Mouse (Mus musculus) CH12.LX (cell line): ENCODE measurements around the gene Tiam1. TPM values are rescaled to one million over a fixed set of nuclear protein-coding genes. Genes with fewer than 3 reads are reported as not detected.

Source experiments
- DNase-seq: peaks from one replicate; pipeline ENCODE4 v3.0.0-alpha.2; 2013; ENCODE audit errors: extremely low read depth
- H3K27ac ChIP-seq: 2 replicates; pipeline ENCODE4 v1.5.1; 2012; ENCODE audit warnings: low read depth, mild to moderate bottlenecking, control low read depth, moderate library complexity; ENCODE audit not compliant: insufficient read depth
- H3K27me3 ChIP-seq: replicated peaks from 2 replicates; pipeline ENCODE3; 2012; ENCODE audit warnings: inconsistent platforms
- H3K36me3 ChIP-seq, 2 experiments: replicated peaks in 1 of 2; 2 replicates each; pipeline versions ENCODE3 to v1.6.1; 2012; ENCODE audit warnings: inconsistent platforms in 1 of 2, low read length in 1 of 2, mild to moderate bottlenecking in 1 of 2, mixed read lengths in 1 of 2, moderate library complexity in 1 of 2; ENCODE audit not compliant: control insufficient read depth in 1 of 2, insufficient read depth in 1 of 2
- H3K4me1 ChIP-seq, 2 experiments: 2 replicates each; pipeline ENCODE4 v1.6.1; 2012; ENCODE audit warnings: inconsistent platforms in 1 of 2, moderate library complexity in 1 of 2; ENCODE audit not compliant: insufficient read depth in 2 of 2, control insufficient read depth in 1 of 2
- H3K4me2 ChIP-seq: 2 replicates; pipeline ENCODE4 v1.6.1; 2012; ENCODE audit warnings: low read depth, mild to moderate bottlenecking, control low read depth; ENCODE audit not compliant: poor library complexity, insufficient read depth, severe bottlenecking
- H3K4me3 ChIP-seq, 3 experiments: fragments of 150-350 bp in 1 of 3; sonication (generic) in 1 of 3; replicated peaks in 1 of 3; 2 replicates each; pipeline versions ENCODE3 to v1.5.1; 2011 to 2012; ENCODE audit warnings: low read depth in 2 of 3, low read length in 2 of 3, mild to moderate bottlenecking in 2 of 3, moderate library complexity in 2 of 3, control low read depth in 1 of 3, improper control_type of control experiment in 1 of 3, inconsistent platforms in 1 of 3, mixed read lengths in 1 of 3; ENCODE audit not compliant: poor library complexity in 1 of 3
- H3K79me2 ChIP-seq: replicated peaks from 2 replicates; pipeline ENCODE4 v1.6.1; 2012; ENCODE audit warnings: mild to moderate bottlenecking, moderate library complexity; ENCODE audit not compliant: control insufficient read depth, poor library complexity, insufficient read depth, severe bottlenecking; ENCODE audit errors: extremely low read depth
- H3K9ac ChIP-seq: 2 replicates; pipeline ENCODE4 v1.6.1; 2012; ENCODE audit warnings: low read depth, mild to moderate bottlenecking, control low read depth, moderate library complexity; ENCODE audit not compliant: insufficient read depth
- H3K9me3 ChIP-seq: replicated peaks from 2 replicates; pipeline ENCODE3; 2012; ENCODE audit warnings: low read length, inconsistent platforms, mixed read lengths
- BHLHE40 ChIP-seq: IDR thresholded peaks from 2 replicates; pipeline ENCODE4 v1.6.1; 2011; ENCODE audit warnings: mild to moderate bottlenecking, low read depth, low read length, improper control_type of control experiment
- CHD1 ChIP-seq: IDR thresholded peaks from 2 replicates; pipeline ENCODE4 v1.6.1; 2012; ENCODE audit warnings: low read depth, low read length, improper control_type of control experiment, inconsistent platforms
- CTCF ChIP-seq, 2 experiments: IDR thresholded peaks in 1 of 2; conservative IDR thresholded peaks in 1 of 2; 2 replicates each; pipeline ENCODE4 v1.5.1; 2011 to 2012; ENCODE audit warnings: low read depth in 2 of 2, low read length in 2 of 2, improper control_type of control experiment in 1 of 2, inconsistent platforms in 1 of 2, mild to moderate bottlenecking in 1 of 2, moderate library complexity in 1 of 2
- E2F4 ChIP-seq: IDR thresholded peaks from 2 replicates; pipeline ENCODE4 v1.6.1; 2011; ENCODE audit warnings: low read depth, low read length, improper control_type of control experiment; ENCODE audit not compliant: insufficient replicate concordance
- ETS1 ChIP-seq: conservative IDR thresholded peaks from 2 replicates; pipeline ENCODE4 v1.6.1; 2012; ENCODE audit warnings: low read depth, mild to moderate bottlenecking, inconsistent platforms, low read length, improper control_type of control experiment, moderate library complexity
- HCFC1 ChIP-seq: IDR thresholded peaks from 2 replicates; pipeline ENCODE4 v1.6.1; 2012; ENCODE audit warnings: low read depth, mild to moderate bottlenecking, inconsistent platforms, low read length, improper control_type of control experiment
- IRF4 ChIP-seq: IDR thresholded peaks from 2 replicates; pipeline ENCODE4 v1.6.1; 2014; ENCODE audit warnings: low read depth, mild to moderate bottlenecking, inconsistent platforms, low read length, improper control_type of control experiment
- JUN ChIP-seq: IDR thresholded peaks from 2 replicates; pipeline ENCODE4 v1.6.1; 2011; ENCODE audit warnings: low read depth, mild to moderate bottlenecking, low read length, improper control_type of control experiment, moderate library complexity; ENCODE audit not compliant: insufficient read depth
- JUND ChIP-seq: conservative IDR thresholded peaks from 2 replicates; pipeline ENCODE4 v1.6.1; 2011; ENCODE audit warnings: low read depth, low read length, improper control_type of control experiment
- KAT2A ChIP-seq: IDR thresholded peaks from 2 replicates; pipeline ENCODE4 v1.6.1; 2012; ENCODE audit warnings: low read length, improper control_type of control experiment, inconsistent platforms; ENCODE audit not compliant: insufficient replicate concordance
- MAX ChIP-seq: IDR thresholded peaks from 2 replicates; pipeline ENCODE4 v1.6.1; 2011; ENCODE audit warnings: low read length, improper control_type of control experiment
- MAZ ChIP-seq: IDR thresholded peaks from 2 replicates; pipeline ENCODE4 v1.6.1; 2012; ENCODE audit warnings: low read depth, mild to moderate bottlenecking, inconsistent platforms, low read length, improper control_type of control experiment, moderate library complexity
- MEF2A ChIP-seq: IDR thresholded peaks from 2 replicates; pipeline ENCODE4 v1.6.1; 2014; ENCODE audit warnings: low read depth, mild to moderate bottlenecking, inconsistent platforms, low read length, improper control_type of control experiment, borderline replicate concordance
- MXI1 ChIP-seq: IDR thresholded peaks from 2 replicates; pipeline ENCODE4 v1.6.1; 2011; ENCODE audit warnings: mild to moderate bottlenecking, low read depth, low read length, improper control_type of control experiment
- MYC ChIP-seq: IDR thresholded peaks from 2 replicates; pipeline ENCODE4 v1.6.1; 2011; ENCODE audit warnings: low read depth, mild to moderate bottlenecking, improper control_type of control experiment, low read length
- NELFE ChIP-seq: IDR thresholded peaks from 2 replicates; pipeline ENCODE4 v1.6.1; 2011; ENCODE audit warnings: low read depth, low read length, improper control_type of control experiment
- NRF1 ChIP-seq: IDR thresholded peaks from 2 replicates; pipeline ENCODE4 v1.6.1; 2014; ENCODE audit warnings: low read depth, mild to moderate bottlenecking, inconsistent platforms, low read length, improper control_type of control experiment, moderate library complexity
- POLR2A ChIP-seq: IDR thresholded peaks from 2 replicates; pipeline ENCODE4 v1.6.1; 2011; ENCODE audit warnings: low read depth, mild to moderate bottlenecking, improper control_type of control experiment, low read length
- POLR2AphosphoS2 ChIP-seq: IDR thresholded peaks from 2 replicates; pipeline ENCODE4 v1.6.1; 2011; ENCODE audit warnings: low read depth, low read length, improper control_type of control experiment
- SMC3 ChIP-seq: IDR thresholded peaks from 2 replicates; pipeline ENCODE4 v1.6.1; 2011; ENCODE audit warnings: low read depth, low read length, improper control_type of control experiment
- TBP ChIP-seq: conservative IDR thresholded peaks from 2 replicates; pipeline ENCODE4 v1.6.1; 2011; ENCODE audit warnings: low read depth, low read length, improper control_type of control experiment
- TCF12 ChIP-seq: IDR thresholded peaks from 2 replicates; pipeline ENCODE4 v1.6.1; 2014; ENCODE audit warnings: low read depth, mild to moderate bottlenecking, inconsistent platforms, low read length, improper control_type of control experiment
- UBTF ChIP-seq: IDR thresholded peaks from 2 replicates; pipeline ENCODE4 v1.6.1; 2012; ENCODE audit warnings: low read depth, mild to moderate bottlenecking, inconsistent platforms, low read length, improper control_type of control experiment, moderate library complexity
- USF1 ChIP-seq: IDR thresholded peaks from 2 replicates; pipeline ENCODE4 v1.6.1; 2014; ENCODE audit warnings: low read depth, mild to moderate bottlenecking, inconsistent platforms, low read length, improper control_type of control experiment
- USF2 ChIP-seq: conservative IDR thresholded peaks from 2 replicates; pipeline ENCODE4 v1.6.1; 2011; ENCODE audit warnings: low read depth, low read length, improper control_type of control experiment
- ZC3H11A ChIP-seq: IDR thresholded peaks from 2 replicates; pipeline ENCODE4 v1.6.1; 2012; ENCODE audit warnings: low read depth, mild to moderate bottlenecking, inconsistent platforms, low read length, improper control_type of control experiment
- ZKSCAN1 ChIP-seq: IDR thresholded peaks from 2 replicates; pipeline ENCODE4 v1.6.1; 2012; ENCODE audit warnings: low read depth, inconsistent platforms, low read length, improper control_type of control experiment, borderline replicate concordance
- ZMIZ1 ChIP-seq: IDR thresholded peaks from 2 replicates; pipeline ENCODE4 v1.6.1; 2012; ENCODE audit warnings: low read depth, mild to moderate bottlenecking, inconsistent platforms, low read length, improper control_type of control experiment
- ZNF384 ChIP-seq: IDR thresholded peaks from 2 replicates; pipeline ENCODE4 v1.6.1; 2012; ENCODE audit warnings: low read depth, low read length, improper control_type of control experiment, inconsistent platforms
- dilution Hi-C: fragments of 300-500 bp; cut with MboI; formaldehyde crosslinking; loops from 2 replicates; pipeline ENCODE4 v1.14.3; 2020; ENCODE audit warnings: low sequenced_read_pairs; ENCODE audit not compliant: extremely low pct_unique_long_range_greater_than_20kb, extremely low pct_ligation_motif_present
- in situ Hi-C: fragments of 300-500 bp; cut with MboI; formaldehyde crosslinking; loops from 3 replicates; pipeline ENCODE4 v1.14.3; 2019; ENCODE audit warnings: low sequenced_read_pairs, low pct_ligation_motif_present, low pct_unique_long_range_greater_than_20kb, mixed read lengths
- polyA plus RNA-seq: library from polyadenylated mRNA; unstranded; fragments of >175 nt; gene quantifications from 2 replicates; pipeline ENCODE4 v1.2.1, GENCODE M21; 2012; ENCODE audit warnings: low read depth; ENCODE audit not compliant: insufficient read length
- total RNA-seq, 2 experiments: library from RNA; depleted of rRNA; stranded (reverse); fragments of 300-350 nt in 1 of 2; fragments of >200 nt in 1 of 2; gene quantifications; 2 replicates each; pipeline ENCODE4 v1.2.3; 2012 to 2014

The Tiam1 gene
- total and polyA plus RNA-seq, 3 experiments: 0.03 to 0.40 (median 0.04) TPM

DNA sequence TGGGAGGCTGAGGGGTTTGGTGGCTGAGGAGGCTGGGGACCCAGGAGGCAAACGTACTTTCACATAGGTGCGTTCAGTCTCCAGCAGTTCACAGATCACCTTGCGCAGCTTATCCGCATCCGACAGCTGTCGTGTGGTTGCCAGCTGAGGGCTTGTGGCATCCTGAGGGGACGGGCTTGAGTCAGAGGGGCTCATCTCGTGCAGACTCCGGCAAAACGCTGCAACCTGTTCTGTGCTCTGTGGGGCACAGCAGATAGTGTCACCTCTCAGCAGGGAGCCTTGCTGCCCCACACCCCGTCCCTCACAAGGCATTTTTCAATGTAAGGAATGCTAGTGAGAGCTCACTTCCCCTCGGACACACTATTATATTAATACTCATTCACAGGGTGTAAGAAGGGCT is 330.7 kb downstream of the Tiam1 start:
- H3K4me2 ChIP-seq: no peak overlapping the region
- no peak overlapping the region for H3K9ac ChIP-seq
- H3K79me2 ChIP-seq: no peaks in the 10 kb centered on the region
- no peaks in the 10 kb centered on the region for H3K27me3 ChIP-seq
- dilution Hi-C loops (no loop called here), in situ Hi-C loops (no loop called here)
- no peaks in the 10 kb centered on the region for H3K36me3 ChIP-seq
- H3K27ac ChIP-seq: no peak overlapping the region
- peaks cover 0 to 5% of the 10 kb centered on the region in 2 experiments; a peak in 1 of 4 replicates for H3K4me1 ChIP-seq
- no peak for DNase-seq
- H3K4me3 ChIP-seq: no peak overlapping the region
- no peak for TF ChIP-seq TBP
- TF ChIP-seq MXI1: no peak
- no peak for TF ChIP-seq NRF1
- no peak for TF ChIP-seq ZNF384
- no peak for TF ChIP-seq POLR2AphosphoS2
- TF ChIP-seq UBTF: no peak
- no peak for TF ChIP-seq USF1
- TF ChIP-seq KAT2A: no peak
- TF ChIP-seq HCFC1: no peak
- no peak for TF ChIP-seq ZMIZ1
- TF ChIP-seq BHLHE40: no peak
- TF ChIP-seq MEF2A: no peak
- TF ChIP-seq MAZ: no peak
- no peak for TF ChIP-seq MYC
- H3K9me3 ChIP-seq: peaks cover 59% of the 10 kb centered on the region

DNA sequence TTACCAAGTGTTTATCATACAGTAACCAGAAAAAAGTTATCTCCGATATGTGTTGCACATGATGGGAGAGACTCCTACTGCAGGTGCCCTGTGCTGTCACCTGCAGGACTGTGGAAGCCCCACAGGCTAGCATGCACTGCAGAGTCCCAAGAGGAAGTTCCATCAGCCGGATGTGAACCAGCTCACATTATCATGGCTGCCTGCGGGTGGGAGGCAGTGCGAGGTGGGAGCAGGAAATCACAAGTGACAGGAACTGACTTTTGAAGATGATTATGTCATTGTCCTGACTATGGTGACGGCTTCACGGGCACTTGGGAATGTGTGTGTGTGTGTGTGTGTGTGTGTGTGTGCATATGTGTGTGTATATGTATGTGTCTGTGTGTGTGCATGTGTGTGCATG is 333.2 kb downstream of the Tiam1 start:
- DNase-seq: no peak
- peaks cover 58% of the 10 kb centered on the region for H3K9me3 ChIP-seq
- in situ Hi-C loops (no loop called here), dilution Hi-C loops (no loop called here)
- no peak overlapping the region for H3K4me2 ChIP-seq
- peaks cover 0 to 3% of the 10 kb centered on the region in 2 experiments; a peak in 1 of 4 replicates for H3K4me1 ChIP-seq
- H3K79me2 ChIP-seq: no peaks in the 10 kb centered on the region
- no peaks in the 10 kb centered on the region for H3K27me3 ChIP-seq
- no peak overlapping the region for H3K27ac ChIP-seq
- TF ChIP-seq ZC3H11A (no peak), USF2 (no peak), MAX (no peak), IRF4 (no peak), MXI1 (no peak), E2F4 (no peak), ZKSCAN1 (no peak), CTCF (conservative IDR thresholded peaks at IDR 0.05 in 1 of 2, IDR thresholded peaks at IDR 0.05 in 1 of 2; ENCODE audit: low read depth in 2 of 2, low read length in 2 of 2) (no peak), POLR2A (no peak), HCFC1 (no peak), NELFE (no peak), POLR2AphosphoS2 (no peak), NRF1 (no peak), JUND (no peak), TCF12 (no peak), SMC3 (no peak), JUN (no peak), CHD1 (no peak), MYC (no peak), ETS1 (no peak)
- no peak overlapping the region for H3K4me3 ChIP-seq
- H3K36me3 ChIP-seq: no peaks in the 10 kb centered on the region
- H3K9ac ChIP-seq: no peak overlapping the region
